Mouse (Mus musculus) spleen, postnatal 10 days (tissue): ENCODE results near the gene Il27ra.
A peak's percentile ranks its signal among the peaks of the same experiment; 100 is the strongest.

ENCODE experiments used
- DNase-seq, 2 experiments: peaks; one replicate each; pipeline ENCODE4 v3.0.0; 2021 to 2022; ENCODE audit warnings: low spot score in 2 of 2

The Il27ra gene

DNA sequence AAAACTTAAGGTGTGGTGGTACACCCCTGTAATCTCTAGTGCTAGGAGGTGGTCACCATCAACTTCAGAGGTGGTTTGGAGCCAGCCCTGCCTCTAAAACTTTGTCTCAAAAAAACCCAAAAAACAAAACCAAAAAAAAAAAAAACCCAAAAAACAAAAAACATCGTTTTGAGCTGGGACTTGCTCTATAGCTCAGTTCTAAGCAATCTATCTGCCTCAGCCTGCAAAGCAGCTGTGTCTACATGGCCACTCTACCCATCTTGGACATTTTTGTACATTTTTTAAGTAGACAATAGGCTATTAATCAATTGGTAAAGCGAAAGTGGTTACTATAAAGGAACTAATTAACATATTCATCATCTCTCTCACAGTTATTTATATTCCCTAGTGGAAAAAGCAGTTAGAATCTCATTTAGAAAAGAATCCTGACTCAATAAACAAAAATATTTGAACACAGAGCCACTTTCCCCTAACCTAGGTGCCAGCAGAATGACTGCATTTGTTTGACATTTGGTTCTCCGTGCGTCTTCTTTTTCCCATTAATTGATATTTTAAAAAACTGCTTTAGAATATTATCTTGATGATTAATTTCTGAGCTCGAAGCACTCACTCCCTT lies 23.2 kb upstream of the Il27ra start:
- no peak for DNase-seq

DNA sequence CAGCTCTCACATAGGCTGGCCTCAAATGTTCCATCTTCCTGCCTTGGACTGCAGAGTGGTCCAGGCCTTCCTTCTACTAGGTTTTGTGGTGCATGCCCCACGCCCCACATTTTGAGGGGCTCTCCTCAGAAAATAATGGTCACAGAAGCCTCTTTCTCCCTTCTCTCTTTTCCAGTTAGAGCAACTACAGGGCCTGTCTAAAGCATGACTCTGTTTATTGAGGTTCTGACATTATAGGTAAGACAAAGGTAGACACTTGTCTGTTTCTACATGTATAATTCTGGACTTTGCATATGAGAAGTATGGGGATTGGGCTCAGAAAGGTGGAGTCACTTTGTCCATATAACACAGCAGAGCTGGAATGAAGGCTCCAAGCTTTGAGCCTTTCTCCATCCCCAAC lies 22.6 kb upstream of the Il27ra start, which contains the start of gene Gm10643:
Gene Gm10643 (minus strand): TSS at position 101 of the 400 bp plus-strand sequence.
- DNase-seq, result no peak

DNA sequence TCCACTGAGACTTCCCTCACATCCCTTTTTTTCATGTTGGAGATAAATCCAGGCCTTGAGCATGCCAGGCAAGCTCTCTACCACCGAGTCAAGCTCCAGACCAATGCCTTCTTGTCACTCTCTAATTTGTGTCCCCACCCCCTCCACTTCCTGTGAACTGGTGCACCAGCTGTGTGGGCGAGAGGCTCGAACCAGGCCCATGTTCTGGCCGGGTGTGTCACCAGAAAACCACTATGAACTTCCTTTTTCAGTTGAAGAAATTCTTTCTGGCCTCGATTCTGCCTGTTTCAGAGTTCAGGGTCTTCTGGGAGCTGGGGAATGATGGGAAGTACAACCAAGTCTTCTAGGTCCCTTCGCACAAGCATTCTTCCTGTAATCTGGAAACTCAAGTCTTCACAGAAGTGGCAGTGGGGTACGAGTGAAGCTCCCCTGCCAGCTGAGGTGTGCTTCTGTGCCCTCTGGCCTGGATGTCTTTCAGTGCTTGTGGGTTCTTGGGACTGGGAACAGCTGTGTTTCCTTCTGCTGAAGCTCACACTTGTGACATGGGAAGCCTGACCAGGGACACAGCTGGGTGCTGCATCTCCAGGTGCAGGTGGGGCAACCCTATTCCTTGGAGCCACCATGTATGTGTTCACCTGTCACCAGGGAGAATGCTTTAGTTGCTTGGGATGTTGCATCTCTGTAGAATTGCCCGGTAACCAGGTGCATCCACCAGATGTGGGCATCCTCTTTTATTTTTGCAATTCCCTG lies 21.6 kb upstream of the Il27ra start:
- DNase-seq, result peak in 1 of 2 experiments; percentile 76

DNA sequence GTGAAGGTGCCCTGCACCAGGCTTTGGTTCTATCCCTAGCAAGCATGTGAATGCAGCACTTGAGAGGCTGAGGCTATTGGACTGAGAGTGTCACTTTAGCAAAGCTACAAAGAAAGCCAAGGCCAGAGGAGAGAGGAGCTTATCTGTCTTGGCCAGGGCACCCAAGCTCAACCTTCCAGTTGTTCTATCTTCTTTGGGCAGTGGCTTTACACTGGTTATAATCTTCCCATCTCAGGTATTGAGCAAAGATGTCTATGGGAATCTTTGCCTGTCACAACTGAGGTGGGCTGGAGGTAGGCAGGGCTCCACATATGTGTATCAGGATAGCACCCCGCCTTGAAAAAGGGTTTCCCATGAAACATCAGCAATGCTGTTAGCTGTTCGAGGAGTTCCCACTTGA lies 17.9 kb upstream of the Il27ra start:
- no peak for DNase-seq

DNA sequence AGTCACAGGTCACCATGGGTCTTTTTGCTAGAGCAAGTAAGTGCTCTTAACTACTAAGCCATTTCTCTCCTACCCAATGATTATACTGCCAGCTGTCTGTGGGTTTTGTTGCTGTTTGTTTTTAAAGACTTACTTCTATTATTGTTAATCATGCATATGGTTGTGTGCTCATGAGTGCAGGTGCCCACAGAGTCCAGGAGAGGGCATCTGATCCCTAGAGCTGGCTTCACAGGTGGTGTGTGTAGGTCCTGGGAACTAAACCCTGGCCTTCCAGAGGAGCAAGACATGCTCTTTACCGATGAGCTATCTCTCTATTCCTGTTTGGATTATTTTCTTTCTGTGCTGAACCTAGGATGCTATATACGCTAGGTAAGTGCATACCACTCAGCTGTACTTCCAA lies 16.8 kb upstream of the Il27ra start:
- DNase-seq, result no peak

DNA sequence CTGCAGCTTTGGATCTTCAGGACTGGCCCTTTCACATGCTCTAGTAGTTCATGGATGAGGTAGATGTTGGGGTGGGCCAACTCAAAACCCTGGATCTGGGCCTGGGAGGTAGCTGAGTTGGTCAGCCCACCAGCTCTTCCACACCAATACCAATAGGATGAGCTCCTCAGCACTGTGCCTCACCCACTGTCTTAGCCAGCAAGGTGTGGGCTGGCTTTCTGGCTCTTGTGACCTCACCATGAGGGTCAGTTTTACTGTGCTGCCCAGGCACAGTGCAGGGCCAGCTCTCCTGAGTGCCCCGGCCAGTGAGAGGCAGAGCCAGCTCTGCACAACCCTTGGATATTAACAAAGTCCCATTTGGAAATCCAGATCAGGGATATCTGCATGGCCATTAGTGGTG lies 15.4 kb upstream of the Il27ra start:
- no peak for DNase-seq

DNA sequence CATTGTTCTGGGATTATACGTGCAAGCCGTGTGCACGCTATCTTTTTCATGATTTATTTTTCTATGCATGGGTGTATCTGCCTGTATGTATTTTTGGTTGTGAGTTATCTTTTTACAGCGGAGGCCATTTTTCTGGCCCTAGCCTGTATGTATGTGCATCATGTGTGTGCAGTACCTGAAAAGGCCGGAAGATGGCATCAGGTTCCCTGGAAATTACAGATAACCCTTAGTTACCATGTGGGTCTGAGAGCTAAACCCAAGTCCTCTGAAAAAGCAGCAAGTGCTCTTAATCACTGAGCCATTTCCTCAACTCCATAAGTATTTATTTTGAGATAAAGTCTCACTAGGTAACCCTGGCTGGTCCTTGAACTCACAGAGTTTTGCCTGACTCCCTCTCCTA lies 10.8 kb upstream of the Il27ra start:
- no peak for DNase-seq

DNA sequence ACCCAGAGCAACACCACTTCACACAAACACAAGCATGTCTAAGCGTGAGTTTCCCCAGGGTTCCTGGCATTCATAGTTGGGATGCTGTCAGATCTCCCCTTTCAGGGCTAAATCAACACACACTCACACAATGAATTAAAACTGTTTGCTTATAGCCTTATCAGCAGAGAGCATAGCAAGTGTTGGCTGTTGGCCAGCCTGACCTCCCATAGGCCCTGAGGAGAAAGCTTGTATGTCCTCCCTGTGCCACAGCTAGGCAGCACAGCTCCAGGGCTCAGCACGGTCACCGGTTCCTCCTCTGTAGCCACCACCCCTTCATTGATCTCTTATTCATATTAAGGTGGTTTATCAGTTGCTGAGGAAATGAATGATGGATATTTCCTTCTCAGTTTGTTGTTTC lies 10.4 kb upstream of the Il27ra start:
- peak in 1 of 2 experiments; percentile 58 for DNase-seq

DNA sequence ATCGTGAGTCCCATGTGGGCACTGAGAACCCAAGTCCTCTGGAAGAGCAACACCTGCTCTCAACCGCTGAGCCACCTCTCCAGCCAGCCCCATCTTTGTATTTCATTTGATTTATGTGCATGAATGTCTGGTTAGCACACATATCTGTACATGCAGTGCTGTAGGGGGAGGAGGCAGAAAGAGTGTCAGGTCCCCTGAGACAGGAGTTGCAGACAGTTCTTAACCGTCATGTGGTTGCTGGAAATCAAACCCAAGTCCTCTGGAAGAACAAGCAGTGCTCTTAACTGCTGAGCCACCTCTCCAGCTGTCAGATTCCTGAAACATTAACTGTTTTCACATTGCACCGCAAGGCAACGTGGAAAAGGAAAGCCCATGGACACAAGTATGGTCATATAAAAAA lies 5.8 kb upstream of the Il27ra start:
- no peak for DNase-seq

DNA sequence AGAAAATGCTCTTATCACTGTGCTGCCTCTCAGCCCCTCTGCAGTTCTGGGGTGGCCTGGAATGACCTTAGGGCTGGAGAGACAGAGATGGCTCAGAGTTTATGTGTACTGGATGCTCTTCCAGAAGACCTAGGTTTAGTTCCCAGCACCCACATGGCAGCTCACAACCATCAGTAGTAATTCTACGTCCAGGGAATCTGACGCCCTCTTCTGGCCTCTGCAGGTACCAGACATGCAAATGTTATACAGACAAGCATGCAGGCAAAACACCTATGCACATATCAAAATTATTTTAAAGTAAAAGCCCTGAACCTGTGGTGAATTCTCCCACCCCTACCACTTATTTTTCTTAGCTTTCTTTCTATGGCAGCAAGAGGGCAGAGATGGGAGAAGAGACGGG lies 4.1 kb upstream of the Il27ra start:
- no peak for DNase-seq

DNA sequence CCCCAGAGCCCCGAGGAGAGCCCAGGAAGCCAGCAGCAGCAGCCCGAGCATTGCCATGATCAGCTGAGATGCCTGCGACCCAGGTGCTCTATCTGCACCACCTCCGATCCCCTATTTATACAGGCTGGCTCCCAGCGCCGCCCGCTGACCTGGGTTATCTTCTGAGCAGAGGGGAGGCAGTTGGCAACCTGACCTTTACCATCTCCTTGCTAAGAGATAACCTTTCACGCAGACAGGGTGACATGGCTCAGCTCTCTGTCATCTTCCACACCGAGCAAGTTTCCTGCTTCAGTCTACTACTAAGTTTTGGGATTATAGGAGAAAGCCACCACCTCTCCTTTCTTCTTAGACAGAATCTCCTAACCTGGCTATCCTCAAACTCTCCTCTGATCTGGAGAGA lies 2.5 kb upstream of the Il27ra start, which contains the start of gene Rln3:
Gene Rln3 (minus strand): TSS at position 101 of the 400 bp plus-strand sequence.
- DNase-seq, result no peak

DNA sequence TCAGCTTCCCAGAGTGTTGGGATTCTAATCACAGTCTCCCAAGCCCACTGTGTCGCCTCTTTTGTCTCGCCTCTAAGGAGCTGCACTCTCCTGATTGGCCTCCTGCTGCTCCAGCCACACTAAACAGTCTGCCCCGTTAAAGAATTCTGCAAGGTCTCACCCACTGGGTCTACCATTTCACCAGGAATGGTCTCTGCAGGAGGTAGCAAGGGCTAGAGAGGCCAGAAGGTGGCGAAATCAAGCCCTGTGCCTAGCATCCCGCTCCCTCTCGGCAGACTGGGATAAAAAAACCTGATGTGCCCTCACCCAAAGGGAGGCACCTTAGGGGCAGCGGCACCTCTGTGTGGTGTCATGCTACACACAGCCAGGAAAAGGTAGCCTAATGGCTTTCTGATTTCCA lies 1.7 kb upstream of the Il27ra start:
- no peak for DNase-seq

DNA sequence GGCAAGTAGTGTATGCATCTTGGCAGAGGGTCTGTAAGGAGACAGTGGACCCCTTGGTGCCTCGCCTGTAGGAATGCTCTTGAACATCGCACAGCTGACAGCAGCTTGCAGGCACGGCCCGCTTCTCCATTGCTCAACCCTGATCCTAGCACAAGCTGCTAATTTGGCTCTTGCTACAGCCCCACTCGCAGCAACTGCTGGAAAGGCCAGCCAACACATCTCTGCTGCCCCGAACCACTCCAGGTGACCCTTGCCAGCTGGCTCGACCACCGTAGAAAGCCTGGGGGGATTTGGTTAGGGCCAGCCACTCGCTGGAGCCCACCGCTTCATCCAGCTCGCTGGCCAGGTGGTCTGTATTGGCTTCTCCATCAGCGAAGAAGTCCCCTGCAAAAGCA lies 556 bp upstream of the Il27ra start:
- no peak for DNase-seq

DNA sequence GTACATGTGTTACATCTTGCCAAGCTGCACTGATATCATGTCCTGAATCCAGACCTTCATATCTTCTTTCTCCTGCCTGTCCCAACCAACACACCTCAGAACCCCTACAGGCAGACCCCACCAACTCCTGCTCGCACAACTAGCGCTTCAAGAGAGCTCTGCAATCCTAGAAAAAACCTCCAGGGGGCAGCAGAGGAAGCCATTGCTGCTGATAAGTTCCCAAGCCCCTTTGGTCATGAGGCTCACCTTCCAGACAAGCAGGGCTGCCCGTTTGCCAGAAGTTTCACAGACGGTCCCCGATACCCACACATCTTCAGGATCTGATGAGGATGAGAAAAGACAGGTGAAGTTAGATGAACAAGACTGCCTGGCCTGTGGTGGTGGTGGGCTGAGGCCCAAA lies 3.3 kb downstream of the Il27ra start:
- DNase-seq, result peak; percentile 56 to 79

DNA sequence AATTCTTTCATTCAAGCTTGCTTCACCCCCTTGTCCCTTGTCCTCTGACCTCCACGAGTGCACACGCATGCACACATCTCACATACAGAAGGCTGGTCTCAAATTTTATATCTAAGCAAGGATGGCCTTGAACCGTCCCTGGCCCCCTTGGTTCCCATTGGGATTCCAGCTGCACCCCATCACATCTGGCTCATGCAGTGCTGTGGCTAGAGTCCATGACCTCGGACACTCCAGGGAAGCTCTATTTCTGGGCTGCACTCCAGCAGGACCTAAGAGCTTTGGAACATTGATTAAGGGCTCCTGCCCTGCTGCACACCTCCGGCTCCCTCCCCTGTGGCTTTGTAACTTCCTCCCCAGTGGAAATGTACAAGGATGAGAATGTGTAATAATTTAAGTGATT lies 4.4 kb downstream of the Il27ra start:
- no peak for DNase-seq

DNA sequence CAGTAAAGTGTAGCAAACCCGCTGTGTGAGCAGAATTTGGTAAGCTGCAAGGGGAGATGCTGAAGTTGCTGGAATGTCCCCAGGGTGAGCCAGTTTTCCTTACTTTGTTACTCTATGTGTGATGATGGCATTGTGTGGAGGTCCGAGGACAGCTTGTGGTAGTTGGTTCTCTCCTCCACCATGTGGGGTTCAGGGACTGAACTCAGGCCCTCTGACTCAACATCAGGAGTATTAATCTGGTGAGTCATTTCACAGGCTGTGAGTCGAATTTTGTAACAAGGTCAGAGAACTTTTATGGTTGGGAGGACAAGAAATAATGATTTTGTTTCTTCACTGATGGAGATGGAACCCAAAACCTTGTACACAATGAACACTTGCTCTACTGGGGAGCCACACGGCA lies 9.6 kb downstream of the Il27ra start:
- no peak for DNase-seq

DNA sequence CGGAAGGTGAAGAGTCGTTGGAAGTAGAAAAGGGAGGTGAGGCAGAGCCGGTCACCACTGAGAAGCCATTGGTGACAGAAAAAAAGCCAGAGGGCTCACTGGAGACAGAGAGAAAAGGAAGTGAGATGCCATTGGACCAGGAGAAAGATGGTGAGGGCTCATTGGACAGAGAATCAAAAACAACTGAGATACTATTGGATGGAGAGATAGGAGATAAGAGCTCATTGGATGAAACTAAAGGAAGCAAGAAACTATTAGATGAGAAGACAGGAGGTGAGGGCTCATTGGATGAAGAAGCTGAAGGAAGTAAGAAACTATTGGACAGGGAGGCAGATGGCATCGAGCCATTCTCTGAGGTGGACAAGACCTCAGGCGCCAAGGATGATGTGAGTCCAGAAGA lies 13.1 kb downstream of the Il27ra start:
- DNase-seq, result no peak

DNA sequence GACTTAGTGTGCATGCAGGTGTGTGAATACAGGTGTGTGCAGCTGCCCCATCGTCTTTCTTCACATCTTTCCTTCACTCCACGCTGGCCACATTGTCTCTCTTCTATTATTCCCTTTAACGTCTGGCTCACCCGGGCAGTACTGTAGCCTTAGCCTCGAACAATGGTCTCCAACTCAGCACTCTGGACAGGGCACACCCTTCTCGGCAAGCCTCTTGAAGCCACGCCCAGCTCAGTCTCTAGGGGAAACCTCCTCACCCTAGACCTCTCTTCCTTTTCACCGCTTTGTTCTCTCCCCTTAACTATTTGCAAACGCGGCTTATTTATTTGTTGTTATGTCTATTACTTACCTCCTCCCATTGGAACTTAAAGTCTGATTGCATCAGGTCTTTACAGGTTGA lies 14.9 kb downstream of the Il27ra start:
- DNase-seq, result peak in 1 of 2 experiments; percentile 75

DNA sequence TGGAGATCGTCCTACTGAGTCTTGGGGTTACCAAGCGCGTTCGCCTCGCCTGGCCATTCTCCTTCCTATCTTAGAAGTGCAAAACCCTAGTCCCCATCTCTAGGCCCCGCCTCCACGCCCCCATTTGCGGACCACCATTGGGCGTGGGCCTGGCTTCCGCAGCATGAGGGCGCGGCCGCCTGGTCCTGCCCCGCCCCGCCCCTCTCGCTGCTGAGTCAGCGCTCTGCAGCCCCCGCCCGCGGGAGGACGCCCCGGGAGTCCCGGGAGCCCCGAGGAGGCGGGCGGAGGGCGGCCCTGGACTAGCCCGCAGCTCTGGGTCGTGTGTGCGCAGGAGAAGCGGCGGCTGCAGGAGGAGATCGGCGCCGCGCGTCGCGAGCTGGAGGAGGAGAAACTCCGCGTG lies 16.5 kb downstream of the Il27ra start:
- DNase-seq, result peak in 1 of 2 experiments; percentile 55

DNA sequence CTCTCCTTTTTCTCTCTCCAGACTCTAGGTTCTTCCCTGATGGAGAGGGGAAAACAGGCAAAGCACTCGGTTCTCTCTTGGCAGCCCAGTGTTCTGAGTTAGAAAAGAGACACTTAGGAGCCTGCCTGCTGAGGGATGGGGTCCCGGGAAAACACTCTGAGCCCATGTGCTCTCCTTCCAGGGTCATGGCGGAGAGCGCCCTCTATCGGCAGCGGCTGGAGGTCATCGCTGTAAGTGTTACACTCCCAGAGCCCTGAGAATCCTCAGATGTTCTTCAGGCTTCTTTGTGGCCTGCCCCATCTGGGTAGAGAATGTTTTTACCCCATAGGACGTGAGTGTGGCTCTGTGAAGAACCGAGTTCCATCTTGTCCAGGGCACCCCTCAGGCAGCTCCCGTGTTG lies 18.2 kb downstream of the Il27ra start:
- DNase-seq, result peak; percentile 56 to 76

DNA sequence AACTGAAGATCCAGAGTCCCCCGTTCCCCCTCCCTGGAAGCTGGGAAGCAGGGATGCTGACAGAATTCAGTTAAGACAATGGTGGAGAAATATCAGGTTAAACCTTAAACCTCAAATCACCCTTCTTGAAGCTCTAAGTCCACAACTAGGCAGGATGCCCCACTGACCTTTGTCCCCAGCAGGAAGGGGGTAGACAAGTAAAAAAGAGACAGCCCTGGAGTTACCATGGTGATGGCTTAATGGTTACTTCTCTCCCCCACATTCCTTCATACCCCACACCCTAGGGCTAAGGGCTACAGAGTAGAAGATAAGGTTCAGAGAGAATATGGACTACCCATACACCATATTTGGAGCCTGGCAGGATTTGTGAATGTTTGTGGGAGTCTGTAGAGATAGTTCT lies 18.8 kb downstream of the Il27ra start:
- no peak for DNase-seq

DNA sequence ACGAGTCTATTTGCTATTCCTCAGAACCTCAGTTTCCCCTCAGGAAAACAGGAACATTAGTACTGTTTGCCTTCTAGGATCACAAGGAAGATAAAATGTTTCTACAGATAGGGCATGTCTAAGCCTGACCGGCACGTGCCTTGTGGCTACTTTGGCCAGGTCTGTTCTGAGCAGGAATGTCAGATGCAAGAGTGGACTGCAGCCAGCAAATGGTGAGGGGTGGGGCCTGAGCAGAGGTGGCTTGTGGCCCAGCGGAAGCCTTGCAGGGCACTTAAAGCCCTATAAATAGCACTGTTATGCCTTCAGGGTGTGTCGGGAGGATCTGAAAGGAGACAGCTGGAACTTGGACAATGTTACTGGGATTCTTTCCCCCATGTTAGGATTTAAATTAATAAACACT lies 19.3 kb downstream of the Il27ra start:
- DNase-seq, result no peak

DNA sequence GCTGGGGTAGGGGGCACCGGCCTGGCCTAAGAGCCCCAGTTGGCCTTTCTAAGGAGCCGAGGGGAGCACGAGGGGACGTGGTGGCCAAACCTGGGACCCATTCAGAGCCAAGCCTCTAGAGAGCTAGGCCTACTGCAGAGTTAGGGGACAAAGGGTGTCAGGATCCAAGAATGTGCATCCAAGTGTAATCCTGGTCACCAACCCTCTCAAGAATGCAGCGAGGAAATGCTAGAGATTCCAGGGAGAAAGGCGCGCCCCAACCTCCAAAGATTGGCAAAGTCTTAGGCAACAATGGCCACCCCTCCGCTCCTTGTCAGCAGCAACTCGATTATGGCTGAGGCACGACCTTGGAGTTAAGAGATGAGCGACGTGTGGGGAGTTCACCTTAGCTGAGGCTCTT lies 20.8 kb downstream of the Il27ra start:
- no peak for DNase-seq

DNA sequence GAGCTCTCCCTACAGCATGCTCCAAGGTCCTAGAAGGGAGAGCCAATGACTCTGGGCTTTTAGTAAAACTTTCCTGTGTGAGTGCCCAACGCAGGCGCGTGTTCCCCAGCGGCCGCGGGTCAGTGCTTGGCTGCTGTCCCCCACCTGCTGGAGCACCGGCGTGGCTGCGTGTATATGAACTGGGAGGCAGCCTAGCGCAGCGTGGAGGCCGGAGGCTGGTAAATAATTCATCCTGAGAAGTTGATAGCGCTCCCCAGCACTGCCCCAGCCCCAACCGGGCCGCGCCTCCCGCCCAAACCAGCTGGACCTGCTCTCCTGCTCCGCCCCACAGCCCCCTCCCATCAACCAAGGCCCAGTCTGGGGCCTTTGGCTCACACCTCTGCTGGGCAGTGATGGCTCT lies 21.3 kb downstream of the Il27ra start, which contains the start of gene Palm3:
Gene Palm3 (plus strand): TSS at position 376 of the 400 bp plus-strand sequence.
- DNase-seq, result no peak
